Mouse (Mus musculus) telencephalon, adult 2 months (tissue): ENCODE results near the gene Rbm6.

ENCODE experiments used
- DNase-seq: peaks from one replicate; pipeline ENCODE4 v3.0.0-alpha.2; 2011; ENCODE audit warnings: low read depth, low spot score

Rbm6 gene

GRCm38 (mm10) chr9:107880411-107880810, 7.4 kb upstream of the Rbm6 start:
- DNase-seq = no peak

- peak; percentile 97 for DNase-seq
Measured at GRCm38 (mm10) chr9:107872350-107873098, 513 bp downstream of the Rbm6 start.

GRCm38 (mm10) chr9:107866081-107866480, 7.0 kb downstream of the Rbm6 start:
- DNase-seq = no peak

- DNase-seq = no peak
Measured at GRCm38 (mm10) chr9:107864493-107864892, 8.5 kb downstream of the Rbm6 start.

GRCm38 (mm10) chr9:107858343-107858742, 14.7 kb downstream of the Rbm6 start:
- DNase-seq = no peak

GRCm38 (mm10) chr9:107848922-107849321, 24.1 kb downstream of the Rbm6 start:
- DNase-seq = no peak

GRCm38 (mm10) chr9:107842709-107843108, 30.3 kb downstream of the Rbm6 start:
- no peak for DNase-seq

- DNase-seq = peak; percentile 28
Measured at GRCm38 (mm10) chr9:107838869-107839268, 34.2 kb downstream of the Rbm6 start.

GRCm38 (mm10) chr9:107833826-107834225, 39.2 kb downstream of the Rbm6 start:
- DNase-seq = no peak

GRCm38 (mm10) chr9:107831765-107832164, 41.3 kb downstream of the Rbm6 start:
- no peak for DNase-seq

- DNase-seq = no peak
Measured at GRCm38 (mm10) chr9:107812132-107812531, 60.9 kb downstream of the Rbm6 start.

GRCm38 (mm10) chr9:107810985-107811384, 62.1 kb downstream of the Rbm6 start:
- no peak for DNase-seq

- no peak for DNase-seq
Measured at GRCm38 (mm10) chr9:107791714-107792113, 81.3 kb downstream of the Rbm6 start.

- peak; percentile 60 for DNase-seq
Measured at GRCm38 (mm10) chr9:107782536-107783203, 90.4 kb downstream of the Rbm6 start.

GRCm38 (mm10) chr9:107776809-107777208, 96.2 kb downstream of the Rbm6 start:
- DNase-seq = no peak

GRCm38 (mm10) chr9:107774411-107774810, 98.6 kb downstream of the Rbm6 start:
- DNase-seq = no peak

GRCm38 (mm10) chr9:107771782-107772181, 101.3 kb downstream of the Rbm6 start:
- no peak for DNase-seq

GRCm38 (mm10) chr9:107770374-107771290, 102.4 kb downstream of the Rbm6 start, which contains the start of gene Rbm5:
TSS of gene Rbm5 (minus strand) at chr9:107770996.
- peak; percentile 95 for DNase-seq

GRCm38 (mm10) chr9:107770037-107770373, 103.0 kb downstream of the Rbm6 start:
- no peak for DNase-seq

- no peak for DNase-seq
Measured at GRCm38 (mm10) chr9:107769445-107770000, 103.5 kb downstream of the Rbm6 start.

- DNase-seq = no peak
Measured at GRCm38 (mm10) chr9:107768851-107769250, 104.2 kb downstream of the Rbm6 start.

GRCm38 (mm10) chr9:107759593-107759992, 113.4 kb downstream of the Rbm6 start:
- DNase-seq = no peak
